Mouse (Mus musculus) natural killer cell, adult 2 months (primary cell): Measurements from ENCODE around the gene A730009L09Rik.

Experiments used
- DNase-seq, 2 experiments: peaks; one replicate each; pipeline ENCODE4 v3.0.0; 2022; ENCODE audit warnings: low spot score in 2 of 2

The A730009L09Rik gene

DNA sequence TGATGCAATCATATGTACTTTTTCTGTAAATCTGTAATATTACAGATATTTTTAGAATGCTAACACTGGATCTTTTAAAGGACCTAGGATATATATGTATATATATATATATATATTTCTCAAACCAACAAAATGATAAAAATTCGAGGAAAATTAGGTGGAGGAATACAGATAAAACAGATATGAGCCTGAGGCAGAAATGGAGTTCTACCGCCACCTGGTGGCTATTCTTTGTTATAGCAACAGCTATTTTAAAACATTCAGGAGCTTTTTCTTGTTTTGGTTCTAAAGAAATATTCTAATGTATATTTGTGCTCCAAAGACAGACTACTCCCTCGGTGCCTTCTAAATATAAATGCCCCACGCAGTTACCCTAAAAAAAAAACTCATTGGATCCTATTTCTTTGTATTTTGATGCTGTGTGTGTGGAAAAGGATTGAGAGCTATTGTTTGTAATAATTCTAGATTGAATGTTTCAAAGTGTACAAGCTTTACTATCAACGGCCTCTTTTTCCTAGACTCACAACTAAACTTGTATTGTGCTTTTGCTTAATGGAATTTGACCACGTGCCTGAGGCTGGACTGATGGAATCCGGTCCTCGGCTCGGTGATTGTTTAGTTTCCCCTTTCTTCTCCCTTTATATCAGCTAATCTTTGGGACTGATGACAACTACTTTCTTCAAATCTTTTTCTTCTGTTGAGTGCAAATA, 44.8 kb downstream of the A730009L09Rik start:
- DNase-seq, result no peak

DNA sequence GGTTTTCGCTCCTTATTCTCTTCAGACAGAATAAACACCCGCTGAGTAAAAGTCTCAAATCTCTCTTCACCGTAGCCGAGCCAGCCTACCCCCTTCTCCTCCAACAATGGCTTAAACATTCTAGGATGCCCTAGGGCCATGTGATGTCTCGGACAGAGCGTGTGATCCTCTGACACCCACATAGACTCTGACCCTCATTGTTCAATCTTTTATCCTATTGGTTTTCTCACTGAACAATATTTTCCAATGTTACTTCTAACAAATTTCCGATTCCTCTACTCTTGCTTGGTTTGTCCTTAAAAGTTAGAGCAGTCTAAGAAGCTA, 45.3 kb downstream of the A730009L09Rik start:
- DNase-seq, result no peak
